Comparison of ENCODE assay signal across 8 mouse cellular contexts in the genomic region with DNA sequence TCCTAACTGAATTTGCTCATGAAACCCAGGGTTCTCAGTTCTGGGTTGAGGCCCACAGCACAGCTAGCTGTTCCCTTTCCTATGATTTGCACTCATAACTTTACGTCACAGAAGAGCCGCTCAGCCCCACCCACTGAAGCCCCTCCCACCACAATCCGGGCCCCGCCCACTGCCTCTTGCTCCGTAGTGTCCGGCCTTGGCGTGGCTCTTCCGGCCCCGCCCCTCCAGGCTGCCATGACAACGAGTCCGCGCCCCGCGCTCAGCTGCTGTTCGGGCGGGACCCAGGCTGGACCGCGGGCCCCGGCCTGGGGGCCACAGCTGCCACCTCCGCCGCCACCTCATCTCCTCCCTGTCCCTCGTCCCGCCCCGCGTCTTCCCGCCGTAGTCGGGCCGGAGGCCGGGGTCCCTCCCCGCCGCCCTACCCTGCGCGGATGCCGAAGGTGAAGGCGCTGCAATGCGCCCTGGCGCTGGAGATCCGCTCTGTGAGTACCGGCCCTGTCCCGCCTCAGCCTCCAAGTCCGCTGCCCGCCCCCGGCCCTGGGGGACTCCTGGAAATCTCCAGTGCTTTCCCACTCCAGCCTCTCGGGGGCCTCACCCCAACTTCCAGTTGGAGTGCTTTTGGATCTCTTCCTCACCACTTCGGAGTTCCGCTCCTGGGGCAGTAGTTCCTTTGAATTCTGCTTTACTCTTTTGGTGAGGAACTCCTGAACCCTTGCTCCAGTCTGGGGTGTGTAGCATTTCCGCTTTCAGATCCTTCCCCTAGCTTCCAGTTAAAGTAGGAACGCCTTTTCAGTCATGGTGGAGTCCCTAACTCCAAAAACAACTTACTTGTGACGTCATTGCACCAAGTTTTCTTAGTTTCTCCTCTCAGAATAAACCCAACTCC. TPM values are rescaled to one million over a fixed set of nuclear protein-coding genes. Genes with fewer than 3 reads are reported as not detected.
DNase-seq lines count a peak whose midpoint lies in the region; ATAC-seq and TF ChIP-seq lines count a peak whose summit lies in the region.

Gene Spata6, plus strand, starts transcription at position 209 of the 886 bp plus-strand sequence.

- no peak for TF ChIP-seq CTCF in CH12.LX (conservative IDR thresholded peaks at IDR 0.05 in 1 of 2, IDR thresholded peaks at IDR 0.05 in 1 of 2; ENCODE audit: low read depth in 2 of 2, low read length in 2 of 2)
- no peak; the same call in 1 of the 2 replicates for TF ChIP-seq CTCF in heart, postnatal 0 days (IDR thresholded peaks at IDR 0.05; ENCODE audit: low read depth)
- TF ChIP-seq CTCF in stomach, postnatal 0 days (IDR thresholded peaks at IDR 0.05; ENCODE audit: low read depth), result no peak

- ATAC-seq in cerebellum, adult (ENCODE audit: insufficient number of reproducible peaks, low FRiP score, low TSS enrichment), result peak; percentile 58
- peak; percentile 97 for ATAC-seq in forebrain, embryonic 13.5 days
- peak; percentile 98 for ATAC-seq in heart, postnatal 0 days (ENCODE audit: insufficient read depth, low read depth)
- peak; percentile 96 for ATAC-seq in liver, embryonic 16.5 days (ENCODE audit: low read depth)
- peak; percentile 98 for ATAC-seq in neural tube, embryonic 12.5 days (ENCODE audit: low FRiP score, low read depth)
- peak; percentile 98 for ATAC-seq in stomach, postnatal 0 days (ENCODE audit: low FRiP score, low TSS enrichment)

- under 1% methylated on average over 45 of the region's 50 CpGs for WGBS in forebrain, embryonic 13.5 days
- under 1% methylated on average over 48 of the region's 50 CpGs for WGBS in heart, postnatal 0 days
- 1% methylated on average over 50 of the region's 50 CpGs for WGBS in liver, embryonic 16.5 days (ENCODE audit: insufficient replicate concordance)
- under 1% methylated on average over 50 of the region's 50 CpGs for WGBS in neural tube, embryonic 12.5 days
- 1% methylated on average over 50 of the region's 50 CpGs for WGBS in stomach, postnatal 0 days

- no peak for TF ChIP-seq RAD21 in CH12.LX (IDR thresholded peaks at IDR 0.05; ENCODE audit: low read depth, low read length)

- in situ Hi-C loops in CH12.LX (cut with MboI; ENCODE audit: low pct_ligation_motif_present, low pct_unique_long_range_greater_than_20kb, low sequenced_read_pairs), result no loop called here

- TF ChIP-seq POLR2A in CH12.LX (IDR thresholded peaks at IDR 0.05; ENCODE audit: low read depth, low read length), result no peak; the same call in 1 of the 2 replicates

- H3K4me2 ChIP-seq in CH12.LX (ENCODE audit: insufficient read depth, low read depth, poor library complexity, severe bottlenecking), result peak within 1 kb of the TSS; percentile 79
- H3K4me2 ChIP-seq in forebrain, embryonic 13.5 days, result peak within 1 kb of the TSS; percentile 81
- H3K4me2 ChIP-seq in heart, postnatal 0 days (ENCODE audit: low read depth, low read length), result peak within 1 kb of the TSS; percentile 84
- peak within 1 kb of the TSS; percentile 79 for H3K4me2 ChIP-seq in liver, embryonic 16.5 days (ENCODE audit: low read depth, low read length)
- H3K4me2 ChIP-seq in neural tube, embryonic 12.5 days (replicated peaks), result peak within 1 kb of the TSS; percentile 62
- peak within 1 kb of the TSS; percentile 78 for H3K4me2 ChIP-seq in stomach, postnatal 0 days (replicated peaks; ENCODE audit: low read depth)

- no peaks in the 10 kb centered on the region for H3K79me2 ChIP-seq in CH12.LX (replicated peaks; ENCODE audit: control insufficient read depth, extremely low read depth, insufficient read depth, poor library complexity, severe bottlenecking)

- H3K4me3 ChIP-seq in CH12.LX (replicated peaks in 1 of 3; ENCODE audit: low read depth in 2 of 3, low read length in 2 of 3, poor library complexity in 1 of 3), result peak within 1 kb of the TSS; percentile 80 to 95 (median 88)
- peak within 1 kb of the TSS; percentile 77 for H3K4me3 ChIP-seq in forebrain, embryonic 13.5 days
- H3K4me3 ChIP-seq in heart, postnatal 0 days (ENCODE audit: low read depth, low read length), result peak within 1 kb of the TSS; percentile 98
- H3K4me3 ChIP-seq in liver, embryonic 16.5 days (ENCODE audit: low read depth, low read length), result peak within 1 kb of the TSS; percentile 69
- H3K4me3 ChIP-seq in neural tube, embryonic 12.5 days, result peak within 1 kb of the TSS; percentile 63
- peak within 1 kb of the TSS; percentile 95 for H3K4me3 ChIP-seq in stomach, postnatal 0 days (ENCODE audit: low read depth, low read length)

- dilution Hi-C loops in CH12.LX (cut with MboI; ENCODE audit: extremely low pct_ligation_motif_present, extremely low pct_unique_long_range_greater_than_20kb, low sequenced_read_pairs), result no loop called here

- no peak for TF ChIP-seq EP300 in CH12.LX (IDR thresholded peaks at IDR 0.05; ENCODE audit: low read length)
- TF ChIP-seq EP300 in heart, postnatal 0 days (IDR thresholded peaks at IDR 0.05; ENCODE audit: low read depth), result no peak; the same call in 1 of the 2 replicates
- TF ChIP-seq EP300 in stomach, postnatal 0 days (optimal IDR thresholded peaks at IDR 0.05), result no peak

- H3K9ac ChIP-seq in CH12.LX (ENCODE audit: insufficient read depth, low read depth), result peak within 1 kb of the TSS; percentile 60
- peak within 1 kb of the TSS; percentile 71 for H3K9ac ChIP-seq in forebrain, embryonic 13.5 days
- H3K9ac ChIP-seq in heart, postnatal 0 days (replicated peaks; ENCODE audit: low read depth, low read length), result peak within 1 kb of the TSS; percentile 84
- peak within 1 kb of the TSS; percentile 62 for H3K9ac ChIP-seq in liver, embryonic 16.5 days (ENCODE audit: low read depth, low read length)
- H3K9ac ChIP-seq in neural tube, embryonic 12.5 days, result peak within 1 kb of the TSS; percentile 73
- H3K9ac ChIP-seq in stomach, postnatal 0 days (ENCODE audit: low read length), result peak within 1 kb of the TSS; percentile 85

- peaks cover 0 to 14% of the 10 kb centered on the region in 2 experiments; a peak in 2 of 4 replicates for H3K4me1 ChIP-seq in CH12.LX (ENCODE audit: control insufficient read depth in 1 of 2, insufficient read depth in 2 of 2)
- peaks cover 17% of the 10 kb centered on the region for H3K4me1 ChIP-seq in forebrain, embryonic 13.5 days
- peaks cover 10% of the 10 kb centered on the region; the same call in 1 of the 2 replicates for H3K4me1 ChIP-seq in heart, postnatal 0 days (ENCODE audit: control insufficient read depth, insufficient read depth)
- peaks cover 2% of the 10 kb centered on the region; the same call in 1 of the 2 replicates for H3K4me1 ChIP-seq in liver, embryonic 16.5 days (ENCODE audit: control insufficient read depth, low read depth, low read length)
- peaks cover 8% of the 10 kb centered on the region; the same call in 1 of the 2 replicates for H3K4me1 ChIP-seq in neural tube, embryonic 12.5 days
- peaks cover 4% of the 10 kb centered on the region; the same call in 1 of the 2 replicates for H3K4me1 ChIP-seq in stomach, postnatal 0 days (replicated peaks; ENCODE audit: control insufficient read depth, insufficient read depth)

- peak; percentile 92 for DNase-seq in CH12.LX (ENCODE audit: extremely low read depth)
- DNase-seq in heart, postnatal 0 days (ENCODE audit: low spot score), result peak; percentile 90
- peak; percentile 95 to 97 for DNase-seq in kidney, postnatal 4 days
- DNase-seq in stomach, postnatal 0 days (ENCODE audit: low spot score), result peak; percentile 94

- no peaks in the 10 kb centered on the region for H3K9me3 ChIP-seq in CH12.LX (replicated peaks; ENCODE audit: low read length)
- H3K9me3 ChIP-seq in forebrain, embryonic 13.5 days (replicated peaks), result no peaks in the 10 kb centered on the region
- H3K9me3 ChIP-seq in heart, postnatal 0 days (replicated peaks; ENCODE audit: control insufficient read depth, low read length), result no peaks in the 10 kb centered on the region
- H3K9me3 ChIP-seq in liver, embryonic 16.5 days (replicated peaks; ENCODE audit: control insufficient read depth, low read length), result no peaks in the 10 kb centered on the region
- no peaks in the 10 kb centered on the region for H3K9me3 ChIP-seq in neural tube, embryonic 12.5 days
- no peaks in the 10 kb centered on the region for H3K9me3 ChIP-seq in stomach, postnatal 0 days (ENCODE audit: control insufficient read depth, low read length)

- H3K27ac ChIP-seq in CH12.LX (ENCODE audit: insufficient read depth, low read depth), result no peak within 1 kb of the TSS
- peak within 1 kb of the TSS; percentile 48 for H3K27ac ChIP-seq in forebrain, embryonic 13.5 days
- H3K27ac ChIP-seq in heart, postnatal 0 days (ENCODE audit: low read depth), result peak within 1 kb of the TSS; percentile 95
- H3K27ac ChIP-seq in liver, embryonic 16.5 days (ENCODE audit: low read length), result peak within 1 kb of the TSS; percentile 71
- H3K27ac ChIP-seq in neural tube, embryonic 12.5 days, result no peak within 1 kb of the TSS
- H3K27ac ChIP-seq in stomach, postnatal 0 days (replicated peaks), result peak within 1 kb of the TSS; percentile 90

- H3K27me3 ChIP-seq in CH12.LX (replicated peaks), result no peaks in the 10 kb centered on the region
- no peaks in the 10 kb centered on the region for H3K27me3 ChIP-seq in forebrain, embryonic 13.5 days
- H3K27me3 ChIP-seq in heart, postnatal 0 days (ENCODE audit: control insufficient read depth, insufficient read depth, low read length), result no peaks in the 10 kb centered on the region
- H3K27me3 ChIP-seq in liver, embryonic 16.5 days (ENCODE audit: control insufficient read depth, insufficient read depth, low read depth, low read length), result no peaks in the 10 kb centered on the region
- no peaks in the 10 kb centered on the region for H3K27me3 ChIP-seq in neural tube, embryonic 12.5 days (replicated peaks)
- no peaks in the 10 kb centered on the region for H3K27me3 ChIP-seq in stomach, postnatal 0 days (ENCODE audit: control insufficient read depth, insufficient read depth, low read length)

- H3K36me3 ChIP-seq in CH12.LX (replicated peaks in 1 of 2; ENCODE audit: control insufficient read depth in 1 of 2, insufficient read depth in 1 of 2, low read length in 1 of 2), result peaks cover 0 to 5% of the 10 kb centered on the region in 2 experiments
- no peaks in the 10 kb centered on the region for H3K36me3 ChIP-seq in forebrain, embryonic 13.5 days (ENCODE audit: poor library complexity, severe bottlenecking)
- 0 out of 2 replicates have a peak, but pooled peaks cover 5% of the 10 kb centered on the region for H3K36me3 ChIP-seq in heart, postnatal 0 days (replicated peaks; ENCODE audit: control insufficient read depth, insufficient read depth, low read length)
- H3K36me3 ChIP-seq in liver, embryonic 16.5 days (ENCODE audit: control insufficient read depth, insufficient read depth), result no peaks in the 10 kb centered on the region
- no peaks in the 10 kb centered on the region for H3K36me3 ChIP-seq in neural tube, embryonic 12.5 days
- H3K36me3 ChIP-seq in stomach, postnatal 0 days (ENCODE audit: control insufficient read depth, insufficient read depth, low read length), result no peaks in the 10 kb centered on the region

RNA-seq across cellular contexts. Expression of gene Spata6, which starts in this region (rescaled TPM):
- total RNA-seq in CH12.LX (2012; rRNA removed), result 3.1 and 4.2 TPM in 2 replicates
- total RNA-seq in CH12.LX (2014; rRNA removed), result 11.4 and 12.9 TPM in 2 replicates
- 7.9 and 11.1 TPM in 2 replicates for polyA plus RNA-seq in CH12.LX (2012; ENCODE audit: insufficient read length, low read depth)
- 11.3 and 12.5 TPM in 2 replicates for polyA plus RNA-seq in forebrain, embryonic 13.5 days (2015; fragmentation: Nextera tagmentation; extraction: Ambion mirVana)
- 16.2 and 96.1 TPM in 2 replicates for total RNA-seq in heart, postnatal 0 days (2014; rRNA removed; ENCODE audit: low replicate concordance)
- 13.6 and 14.3 TPM in 2 replicates for polyA plus RNA-seq in heart, postnatal 0 days (2015; fragmentation: Nextera tagmentation; extraction: Ambion mirVana)
- polyA plus RNA-seq in liver, embryonic 16.5 days (2015; fragmentation: Nextera tagmentation; extraction: Ambion mirVana), result 2.9 and 3.0 TPM in 2 replicates
- 17.8 and 22.4 TPM in 2 replicates for polyA plus RNA-seq in neural tube, embryonic 12.5 days (2016; fragmentation: Nextera tagmentation; extraction: Ambion mirVana)
- 15.1 and 16.7 TPM in 2 replicates for polyA plus RNA-seq in stomach, postnatal 0 days (2015; fragmentation: Nextera tagmentation; extraction: Ambion mirVana)

Comparison
In these comparisons a context has a peak if more than half of its experiments do, and no peak if none do; other contexts are left out.
1. H3K27ac ChIP-seq: peak in forebrain, embryonic 13.5 days (single experiment), heart, postnatal 0 days (single experiment), liver, embryonic 16.5 days (single experiment) and stomach, postnatal 0 days (single experiment); none in CH12.LX (single experiment) and neural tube, embryonic 12.5 days (single experiment).
2. Peak in every context shown above with its lines, with median percentiles within 50 percentile points of each other: DNase-seq, H3K4me2 ChIP-seq, H3K4me3 ChIP-seq, H3K9ac ChIP-seq and ATAC-seq.